Mouse (Mus musculus) gastrocnemius, adult 2 months (tissue): Measurements from ENCODE around the gene Fn3krp. TPM values are rescaled to one million over a fixed set of nuclear protein-coding genes. Genes with fewer than 3 reads are reported as not detected.

Source experiments
- DNase-seq: peaks from one replicate; pipeline ENCODE4 v3.0.0; 2022
- H3K27ac ChIP-seq: fragments of 200-600 bp; 2 replicates; pipeline ENCODE4 v1.8.1; 2022; ENCODE audit warnings: mild to moderate bottlenecking
- H3K4me3 ChIP-seq: fragments of 200-600 bp; 2 replicates; pipeline ENCODE4 v1.8.1; 2022; ENCODE audit warnings: mild to moderate bottlenecking, moderate library complexity
- CTCF ChIP-seq: fragments of 200-600 bp; IDR thresholded peaks from 2 replicates; pipeline ENCODE4 v1.8.1; 2022; ENCODE audit warnings: antibody characterized with exemption, mild to moderate bottlenecking, moderate library complexity
- intact Hi-C: fragments of 180-260 bp; cut with DNase I; formaldehyde crosslinking; loops from one replicate; pipeline ENCODE4 v1.15.1; 2025
- long read RNA-seq, 2 experiments: library from polyadenylated mRNA; stranded (forward); transcript quantifications; one replicate each; pipeline ENCODE4 v2.0.0; 2021
- total RNA-seq, 2 experiments: library from RNA; stranded (reverse); gene quantifications; 2 replicates each; pipeline ENCODE4 v1.2.3; 2021

The Fn3krp gene
- total RNA-seq: 1 to 10 TPM; 3.7 to 4.8 TPM
- long read RNA-seq, experiment 1: 0 reads
- long read RNA-seq, experiment 2: 0 reads

- Histone ChIP-seq H3K4me3 (peak within 1 kb of the TSS; percentile 91), H3K27ac (peak within 1 kb of the TSS; percentile 93)
- peak; percentile 35; the same call in 1 of the 2 replicates for TF ChIP-seq CTCF
- intact Hi-C loops: no loop called here
- peak; percentile 100 for DNase-seq
Observed at GRCm38 (mm10) chr11:121420830-121421552, at the start of gene Fn3krp. Fn3krp (plus strand) TSS chr11:121421401.

DNA sequence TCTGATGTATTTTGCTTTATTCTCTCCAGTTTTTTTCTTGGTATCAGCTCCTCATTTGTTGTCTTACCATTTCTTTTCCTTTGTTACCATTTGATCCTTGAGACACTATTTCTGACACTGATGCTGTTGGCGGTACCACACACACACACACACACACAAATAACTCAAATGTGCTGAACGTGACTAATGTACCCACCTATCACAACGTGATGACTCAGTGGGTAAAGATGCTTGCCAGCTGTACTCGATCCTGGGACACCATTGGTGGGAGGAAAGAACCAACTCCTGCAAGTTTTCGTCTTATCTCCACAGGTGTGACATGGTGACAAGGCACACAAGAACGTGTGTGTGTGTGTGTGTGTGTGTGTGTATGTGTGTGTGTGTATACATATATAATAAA, 47.9 kb upstream of the Fn3krp start:
- no peak for TF ChIP-seq CTCF
- intact Hi-C loops: loop anchor here (5.0 kb wide), 1 partner anchor 44 kb away; no protein-coding TSS in a partner anchor

DNA sequence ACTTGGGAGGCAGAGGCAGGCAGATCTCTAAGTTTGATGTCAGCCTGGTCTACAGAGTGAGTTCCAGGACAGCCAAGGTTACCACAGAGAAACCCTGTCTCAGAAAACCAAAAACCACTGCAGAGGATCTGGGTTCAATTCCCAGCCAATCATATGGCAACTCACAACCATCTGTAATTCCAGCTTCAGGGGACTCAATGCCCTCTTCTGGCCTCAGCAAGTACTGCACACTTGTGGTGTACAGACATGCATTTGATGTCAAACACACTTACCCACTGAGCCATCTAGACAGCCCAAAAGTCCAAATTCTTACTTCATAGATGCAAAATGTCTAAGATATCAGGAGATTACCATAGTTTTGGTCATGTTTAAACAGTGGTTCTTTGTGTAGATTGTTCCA, 42.6 kb upstream of the Fn3krp start:
- H3K27ac ChIP-seq: no peak overlapping the region
- intact Hi-C loops: no loop called here
- no peak overlapping the region for H3K4me3 ChIP-seq
- DNase-seq: no peak
- TF ChIP-seq CTCF: no peak

More for the DNA sequence above, 47.9 kb upstream of the Fn3krp start:
- no peak overlapping the region for H3K4me3 ChIP-seq
- no peak for DNase-seq
- no peak overlapping the region for H3K27ac ChIP-seq

DNA sequence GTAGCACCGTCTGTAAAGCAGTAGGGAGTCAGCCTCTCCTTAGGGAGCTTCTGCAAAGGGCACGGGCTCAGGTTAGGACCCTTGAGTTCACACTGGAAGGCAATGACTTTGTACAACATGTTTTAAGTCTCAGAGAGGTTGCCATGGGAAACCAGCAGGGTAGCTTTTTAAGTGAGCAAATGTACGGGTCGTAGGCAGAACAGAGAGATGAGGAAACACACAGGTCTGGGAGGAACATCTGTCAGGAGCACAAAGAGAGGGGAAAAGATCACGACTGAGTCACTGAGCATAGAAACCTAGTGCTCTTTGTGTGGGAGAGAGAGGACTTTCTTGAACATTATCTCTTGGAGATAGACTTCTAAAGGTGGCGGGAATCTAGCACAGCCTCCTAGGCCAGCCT, 40.9 kb upstream of the Fn3krp start:
- intact Hi-C loops: no loop called here
- Histone ChIP-seq H3K4me3 (no peak overlapping the region), H3K27ac (no peak overlapping the region)
- no peak for DNase-seq
- no peak for TF ChIP-seq CTCF

DNA sequence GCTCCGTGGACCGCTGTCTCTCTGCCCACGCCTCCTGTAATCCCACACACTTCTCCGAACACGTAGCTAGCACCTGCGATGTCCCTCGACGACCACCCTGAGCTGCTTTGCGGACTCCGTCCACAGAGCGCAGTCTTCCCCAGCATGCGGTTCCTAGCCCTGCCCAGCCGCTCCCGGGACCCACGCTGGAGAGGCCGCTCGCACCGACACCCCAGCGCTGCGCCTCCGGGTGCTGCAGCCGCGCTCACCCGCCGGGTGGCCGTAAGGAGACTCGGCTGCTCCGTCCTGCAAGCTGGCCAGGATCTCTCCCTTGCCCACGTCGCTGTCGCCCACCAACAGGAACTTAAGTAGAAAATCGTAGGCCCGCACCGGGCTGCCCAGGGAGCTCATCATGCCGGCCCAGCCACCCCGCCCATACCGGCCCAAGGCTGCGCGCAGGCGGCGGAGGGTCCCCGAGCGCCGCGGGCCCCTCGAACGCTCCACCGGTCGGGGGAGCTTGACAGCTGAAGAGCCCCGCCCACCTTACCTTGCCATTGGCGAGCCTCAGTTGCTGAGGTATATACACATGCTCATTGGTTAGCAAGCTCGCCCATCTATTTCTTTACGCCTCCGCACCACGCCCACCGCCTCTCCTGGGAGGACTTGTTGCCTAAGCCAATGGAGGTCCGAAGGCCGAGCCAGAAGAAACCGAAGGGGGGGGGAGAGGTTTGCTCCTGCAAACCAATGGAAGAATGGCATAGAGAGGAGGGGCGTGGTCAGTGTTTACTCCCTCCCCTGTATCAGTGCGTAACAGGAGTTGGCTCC, 33.2 kb upstream of the Fn3krp start, which contains the start of gene Rab40b:
Gene Rab40b, minus strand, starts transcription at position 502 of the 804 bp plus-strand sequence.
- peak within 1 kb of the TSS; percentile 83 for H3K27ac ChIP-seq
- TF ChIP-seq CTCF: peak; percentile 12; the same call in 1 of the 2 replicates
- peak within 1 kb of the TSS; percentile 95 for H3K4me3 ChIP-seq
- intact Hi-C loops: loop anchor here (5.0 kb wide), 1 partner anchor 64 kb away; the partner anchor contains the start of gene Tbcd
- peak; percentile 95 for DNase-seq

GRCm38 (mm10) chr11:121388554-121388945, 32.7 kb upstream of the Fn3krp start:
- DNase-seq: no peak
- Histone ChIP-seq H3K27ac (peak overlapping the region; percentile 46), H3K4me3 (peak overlapping the region; percentile 95)
- intact Hi-C loops: loop anchor here (5.0 kb wide), 1 partner anchor 64 kb away; the partner anchor contains the start of gene Tbcd
- TF ChIP-seq CTCF: no peak

- Histone ChIP-seq H3K4me3 (no peak overlapping the region), H3K27ac (no peak overlapping the region)
- intact Hi-C loops: no loop called here
- no peak for DNase-seq
- TF ChIP-seq CTCF: no peak
Observed at GRCm38 (mm10) chr11:121390793-121391192, 30.4 kb upstream of the Fn3krp start.

GRCm38 (mm10) chr11:121392405-121392804, 28.8 kb upstream of the Fn3krp start:
- Histone ChIP-seq H3K4me3 (no peak overlapping the region), H3K27ac (no peak overlapping the region)
- TF ChIP-seq CTCF: no peak
- intact Hi-C loops: no loop called here
- DNase-seq: no peak

DNA sequence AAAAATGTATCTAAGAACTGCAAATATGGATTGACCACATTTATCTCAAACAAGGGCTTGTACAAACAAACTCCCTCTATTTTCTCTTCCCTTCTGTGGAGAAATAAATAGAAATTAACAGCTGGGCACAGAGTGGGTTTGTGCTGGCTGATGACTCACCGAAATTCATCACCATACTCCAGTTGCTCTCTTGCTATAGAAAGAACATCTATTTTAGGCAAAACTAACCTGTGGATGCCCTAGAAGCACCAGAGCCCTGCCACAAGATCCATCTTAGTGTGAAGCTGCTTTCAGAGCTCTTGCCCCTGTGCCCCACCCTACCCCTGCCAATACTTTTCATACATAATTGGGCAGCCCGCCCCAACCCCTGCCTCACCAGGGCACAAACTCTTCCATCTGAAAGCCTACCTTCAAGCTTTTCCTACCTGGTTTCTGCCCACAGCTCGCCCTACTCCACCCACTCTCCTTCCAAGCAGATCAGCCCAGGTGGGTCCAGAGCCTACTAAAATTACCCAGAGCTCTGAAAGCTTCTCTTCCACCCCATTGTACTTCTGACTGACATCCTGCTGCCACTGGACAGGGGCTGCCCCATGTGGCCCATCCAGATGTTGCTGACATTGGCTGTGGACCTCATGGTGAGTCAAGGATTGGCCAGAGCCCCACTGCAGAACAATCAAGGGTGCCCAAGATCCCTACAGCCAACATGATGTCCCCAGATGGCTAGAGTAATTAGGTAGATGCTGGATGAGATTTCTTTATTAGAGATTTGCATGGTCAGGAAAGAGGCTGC, 13.6 kb upstream of the Fn3krp start:
- no peak for DNase-seq
- peak overlapping the region; percentile 67 for H3K27ac ChIP-seq
- no peak overlapping the region for H3K4me3 ChIP-seq
- no peak for TF ChIP-seq CTCF
- intact Hi-C loops: no loop called here

DNA sequence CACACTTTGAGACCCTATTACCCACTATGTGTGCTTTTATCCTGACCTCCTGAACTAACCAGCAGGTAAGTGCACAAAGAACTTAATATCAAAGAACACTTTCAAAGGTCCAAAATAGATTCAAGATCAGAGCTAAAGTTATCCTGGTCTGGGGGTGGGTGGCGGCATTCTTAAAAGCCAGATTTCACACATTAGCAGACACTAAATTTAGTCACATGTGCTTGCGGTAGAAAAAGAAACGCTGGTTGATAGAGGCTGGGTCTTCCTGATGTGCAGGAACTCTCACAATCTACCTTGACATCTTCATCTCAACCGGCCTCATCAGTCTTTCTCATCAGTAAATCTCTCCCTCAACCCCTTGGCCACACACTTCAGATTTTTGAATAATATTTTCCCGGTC, 6.4 kb upstream of the Fn3krp start:
- no peak overlapping the region for H3K4me3 ChIP-seq
- no peak for DNase-seq
- no peak for TF ChIP-seq CTCF
- H3K27ac ChIP-seq: no peak overlapping the region
- intact Hi-C loops: loop anchor here (5.0 kb wide), 1 partner anchor 42 kb away; no protein-coding TSS in a partner anchor

GRCm38 (mm10) chr11:121415351-121415750, 5.8 kb upstream of the Fn3krp start:
- intact Hi-C loops: loop anchor here (5.0 kb wide), 1 partner anchor 43 kb away; no protein-coding TSS in a partner anchor
- no peak overlapping the region for H3K4me3 ChIP-seq
- peak; percentile 40 for DNase-seq
- no peak for TF ChIP-seq CTCF
- H3K27ac ChIP-seq: peak overlapping the region; percentile 80

DNA sequence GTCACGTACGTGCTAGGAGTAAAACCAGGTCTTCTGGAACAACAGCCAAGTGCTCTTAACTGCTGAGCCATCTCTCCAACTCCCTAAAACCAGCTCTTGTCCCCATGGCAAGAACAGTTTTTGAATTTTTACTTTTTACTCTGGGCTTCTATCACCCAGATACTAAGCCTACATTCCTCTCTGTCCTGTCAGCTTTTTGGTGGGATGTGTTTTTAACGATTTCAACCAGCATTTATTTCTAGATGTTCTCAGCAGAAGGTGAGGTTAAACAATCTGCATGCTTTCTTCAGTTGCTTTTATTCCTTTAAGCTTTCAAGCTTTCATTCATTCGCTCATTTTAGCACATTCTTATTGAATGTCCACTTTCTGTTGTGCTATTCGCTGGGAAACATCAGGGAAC, 3.2 kb upstream of the Fn3krp start:
- Histone ChIP-seq H3K4me3 (no peak overlapping the region), H3K27ac (no peak overlapping the region)
- intact Hi-C loops: loop anchor here (5.0 kb wide), 1 partner anchor 46 kb away; no protein-coding TSS in a partner anchor
- DNase-seq: no peak
- no peak for TF ChIP-seq CTCF
